Mouse (Mus musculus): ENCODE data around the gene Srp9.

DNA sequence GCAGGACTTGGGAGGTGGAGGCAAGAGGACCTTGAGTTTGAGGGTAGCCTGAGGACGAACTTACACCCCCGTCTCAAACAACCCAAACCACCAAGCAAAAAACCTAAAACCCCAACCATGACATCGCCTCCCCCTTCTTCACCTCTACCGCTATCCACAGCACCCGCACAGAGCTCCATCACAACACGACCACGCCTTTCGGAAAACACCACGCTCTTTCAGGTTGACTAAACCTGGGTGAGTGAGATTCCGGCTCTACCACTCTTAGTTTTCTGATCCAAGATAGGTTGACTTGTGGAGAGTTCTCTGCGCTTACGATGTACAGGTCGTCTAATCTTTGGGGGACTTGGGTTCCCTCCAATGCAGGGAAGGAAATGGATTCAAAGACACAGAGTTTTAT lies 18.2 kb downstream of the Srp9 start:
- TF ChIP-seq CTCF (IDR thresholded peaks at IDR 0.05) (no peak), POLR2A (IDR thresholded peaks at IDR 0.05; ENCODE audit: insufficient read depth, low read depth, low read length) (no peak), EP300 (IDR thresholded peaks at IDR 0.05; ENCODE audit: insufficient read depth, low read depth, low read length) (no peak)

Data from heart, adult 2 months (tissue).